Mouse (Mus musculus): Measurements from ENCODE around the gene Ttll9.

The Ttll9 gene

GRCm38 (mm10) chr2:153009192-153009973, 47.1 kb downstream of the Ttll9 start:
- no peak for DNase-seq (ENCODE audit: low read depth in 1 of 2, low spot score in 2 of 2)

GRCm38 (mm10) chr2:153013724-153014515, 51.6 kb downstream of the Ttll9 start:
- no peak for DNase-seq (ENCODE audit: low read depth in 1 of 2, low spot score in 2 of 2)

GRCm38 (mm10) chr2:153014758-153015593, 52.7 kb downstream of the Ttll9 start, which contains the start of gene Pdrg1:
Pdrg1 (minus strand) TSS chr2:153015427.
- peak; percentile 79 to 92 for DNase-seq (ENCODE audit: low read depth in 1 of 2, low spot score in 2 of 2)

GRCm38 (mm10) chr2:153015804-153016203, 53.5 kb downstream of the Ttll9 start:
- no peak for DNase-seq (ENCODE audit: low read depth in 1 of 2, low spot score in 2 of 2)

- no peak for DNase-seq (ENCODE audit: low read depth in 1 of 2, low spot score in 2 of 2)
These were observed 54.5 kb downstream of the Ttll9 start for GRCm38 (mm10) chr2:153016786-153017185.

- no peak for DNase-seq (ENCODE audit: low read depth in 1 of 2, low spot score in 2 of 2)
These were observed 57.1 kb downstream of the Ttll9 start for GRCm38 (mm10) chr2:153019355-153019754.

GRCm38 (mm10) chr2:153021163-153021562, 58.9 kb downstream of the Ttll9 start:
- no peak for DNase-seq (ENCODE audit: low read depth in 1 of 2, low spot score in 2 of 2)

GRCm38 (mm10) chr2:153022855-153023254, 60.6 kb downstream of the Ttll9 start:
- DNase-seq (ENCODE audit: low read depth in 1 of 2, low spot score in 2 of 2), result no peak

- DNase-seq (ENCODE audit: low read depth in 1 of 2, low spot score in 2 of 2), result no peak
These were observed 63.8 kb downstream of the Ttll9 start for GRCm38 (mm10) chr2:153026052-153026451.

- DNase-seq (ENCODE audit: low read depth in 1 of 2, low spot score in 2 of 2), result no peak
These were observed 65.2 kb downstream of the Ttll9 start for GRCm38 (mm10) chr2:153027501-153027900.

- DNase-seq (ENCODE audit: low read depth in 1 of 2, low spot score in 2 of 2), result no peak
These were observed 68.1 kb downstream of the Ttll9 start for GRCm38 (mm10) chr2:153030422-153030821.

GRCm38 (mm10) chr2:153031126-153032082, 69.1 kb downstream of the Ttll9 start, which contains the start of gene Xkr7:
Xkr7 (plus strand) TSS chr2:153031852.
- no peak for DNase-seq (ENCODE audit: low read depth in 1 of 2, low spot score in 2 of 2)

GRCm38 (mm10) chr2:153032083-153032842, 70.0 kb downstream of the Ttll9 start:
- DNase-seq (ENCODE audit: low read depth in 1 of 2, low spot score in 2 of 2), result peak; percentile 48 to 68

GRCm38 (mm10) chr2:153032973-153033372, 70.7 kb downstream of the Ttll9 start:
- DNase-seq (ENCODE audit: low read depth in 1 of 2, low spot score in 2 of 2), result no peak

- DNase-seq (ENCODE audit: low read depth in 1 of 2, low spot score in 2 of 2), result no peak
These were observed 71.4 kb downstream of the Ttll9 start for GRCm38 (mm10) chr2:153033545-153034230.

GRCm38 (mm10) chr2:153036690-153037089, 74.4 kb downstream of the Ttll9 start:
- DNase-seq (ENCODE audit: low read depth in 1 of 2, low spot score in 2 of 2), result no peak

- DNase-seq (ENCODE audit: low read depth in 1 of 2, low spot score in 2 of 2), result no peak
These were observed 81.6 kb downstream of the Ttll9 start for GRCm38 (mm10) chr2:153043886-153044285.

GRCm38 (mm10) chr2:153045884-153046299, 83.6 kb downstream of the Ttll9 start:
- no peak for DNase-seq (ENCODE audit: low read depth in 1 of 2, low spot score in 2 of 2)
